Mouse (Mus musculus) myocyte (in vitro differentiated cells): ENCODE results near the gene Tmsb15b2.

Experiments
- CEBPB ChIP-seq: IDR thresholded peaks from 2 replicates; pipeline ENCODE4 v1.6.1; 2011; ENCODE audit warnings: mild to moderate bottlenecking, moderate library complexity; ENCODE audit not compliant: poor library complexity, insufficient read depth, severe bottlenecking
- MYOD1 ChIP-seq, 3 experiments: IDR thresholded peaks; one replicate each; pipeline ENCODE4 v1.6.1; 2011; ENCODE audit warnings: control low read depth in 2 of 3, low read depth in 2 of 3, mild to moderate bottlenecking in 2 of 3, moderate library complexity in 1 of 3; ENCODE audit not compliant: insufficient read length in 2 of 3, control insufficient read depth in 1 of 3
- POLR2A ChIP-seq: IDR thresholded peaks from one replicate; pipeline ENCODE4 v1.6.1; 2011; ENCODE audit warnings: low read depth, mild to moderate bottlenecking, control low read depth, moderate library complexity; ENCODE audit not compliant: insufficient read length
- TCF12 ChIP-seq: IDR thresholded peaks from one replicate; pipeline ENCODE4 v1.6.1; 2011; ENCODE audit warnings: mild to moderate bottlenecking, control low read depth; ENCODE audit not compliant: poor library complexity, insufficient read depth, severe bottlenecking
- USF1 ChIP-seq: IDR thresholded peaks from one replicate; pipeline ENCODE4 v1.6.1; 2011; ENCODE audit warnings: low read depth, mild to moderate bottlenecking, control low read depth, moderate library complexity

DNA sequence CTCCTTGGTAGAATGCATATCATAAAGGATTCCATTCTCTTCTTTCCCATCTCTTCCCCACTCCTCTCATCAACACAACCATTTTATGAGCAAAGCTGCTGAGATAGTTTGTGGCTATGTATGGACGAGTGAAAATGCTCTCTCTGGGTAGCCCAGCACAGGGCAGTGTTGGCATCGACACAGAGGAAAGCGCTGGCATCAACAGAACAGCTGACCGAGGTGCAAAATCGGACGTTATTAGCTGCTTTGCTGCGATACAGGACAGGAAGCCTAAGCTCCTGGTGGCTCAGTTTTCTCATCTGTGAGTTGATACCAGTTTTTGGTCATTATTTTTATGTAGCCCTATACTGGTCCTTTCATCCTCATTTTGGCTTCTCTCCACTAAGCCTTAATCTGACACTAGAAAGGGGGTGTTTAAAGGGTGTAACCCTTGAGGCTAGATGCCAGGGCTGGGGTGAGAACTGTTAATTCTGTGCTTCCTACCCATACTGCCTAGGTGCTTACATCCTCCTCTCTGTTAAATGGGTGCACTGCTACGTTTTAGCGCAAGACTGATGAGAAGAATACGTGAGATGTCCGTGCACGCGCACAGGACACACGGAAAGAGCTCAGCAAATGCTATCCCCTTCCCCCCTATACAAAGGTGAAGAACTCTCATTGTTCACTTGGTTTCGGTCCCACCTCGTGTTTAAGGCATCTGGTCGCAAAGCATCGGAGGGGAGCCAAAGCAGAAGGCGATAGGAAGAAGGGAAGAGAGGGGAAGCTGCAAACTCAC lies 17.1 kb upstream of the Tmsb15b2 start:
- TF ChIP-seq USF1 (no peak), POLR2A (no peak), MYOD1 (IDR thresholded peaks at IDR 0.05; ENCODE audit: control insufficient read depth in 1 of 3, insufficient read length in 2 of 3, low read depth in 2 of 3) (no peak), CEBPB (no peak), TCF12 (no peak)
